Mouse (Mus musculus) forebrain, embryonic 14.5 days (tissue): ENCODE results near the gene Klf12. TPM values are rescaled to one million over a fixed set of nuclear protein-coding genes. Genes with fewer than 3 reads are reported as not detected.

Source experiments
- ATAC-seq: fragments of 200-750 bp; cut with Nextera tagmentation; 2 replicates; pipeline ENCODE4 v1.8.0; 2017; ENCODE audit warnings: mild to moderate bottlenecking, moderate library complexity
- DNase-seq: peaks from one replicate; pipeline ENCODE4 v3.0.0-alpha.2; 2015; ENCODE audit warnings: low spot score
- H3K27ac ChIP-seq: fragments of 300-500 bp; sonication (generic); 2 replicates; pipeline ENCODE4 v1.5.1; 2014; ENCODE audit warnings: low read depth, mild to moderate bottlenecking, control low read depth, low read length, moderate library complexity
- H3K27me3 ChIP-seq: fragments of 300-500 bp; sonication (generic); replicated peaks from 2 replicates; pipeline ENCODE4 v1.6.1; 2014; ENCODE audit warnings: low read length, control low read depth, mixed read lengths; ENCODE audit not compliant: control insufficient read depth, insufficient read depth
- H3K36me3 ChIP-seq: fragments of 300-500 bp; sonication (generic); 2 replicates; pipeline ENCODE4 v1.6.1; 2014; ENCODE audit warnings: low read length, control low read depth; ENCODE audit not compliant: control insufficient read depth, insufficient read depth
- H3K4me1 ChIP-seq: fragments of 300-500 bp; sonication (generic); 2 replicates; pipeline ENCODE4 v1.6.1; 2014; ENCODE audit warnings: antibody characterized with exemption, low read length, control low read depth; ENCODE audit not compliant: control insufficient read depth, insufficient read depth
- H3K4me2 ChIP-seq: fragments of 300-500 bp; sonication (generic); 2 replicates; pipeline ENCODE4 v1.6.1; 2014; ENCODE audit warnings: mild to moderate bottlenecking, control low read depth, low read length
- H3K4me3 ChIP-seq: fragments of 300-500 bp; sonication (generic); 2 replicates; pipeline ENCODE4 v1.5.1; 2014; ENCODE audit warnings: low read depth, low read length, control low read depth
- H3K9ac ChIP-seq: fragments of 300-500 bp; sonication (generic); 2 replicates; pipeline ENCODE4 v1.6.1; 2014; ENCODE audit warnings: mild to moderate bottlenecking, low read length, control low read depth, moderate library complexity
- H3K9me3 ChIP-seq: fragments of 300-500 bp; sonication (generic); replicated peaks from 2 replicates; pipeline ENCODE4 v1.6.1; 2016; ENCODE audit warnings: low read length, control low read depth, mixed read lengths; ENCODE audit not compliant: control insufficient read depth
- WGBS: fragments of 180-500 bp; shearing (Covaris S2); extraction: QIAGEN DNeasy Blood & Tissue Kit; methylation state at CpG from one replicate; pipeline ENCODE4 v1.1.7; 2014; 5-methylcytosine and 5-hydroxymethylcytosine counted together
- polyA plus RNA-seq: library from polyadenylated mRNA; unstranded; fragments of >200 nt; fragmentation: Nextera tagmentation; extraction: Ambion mirVana; gene quantifications from 2 replicates; pipeline ENCODE4 v1.2.1, GENCODE M21; 2014

Klf12 gene
- polyA plus RNA-seq, 1 experiment from 2014 or later = 16.3 TPM

DNA sequence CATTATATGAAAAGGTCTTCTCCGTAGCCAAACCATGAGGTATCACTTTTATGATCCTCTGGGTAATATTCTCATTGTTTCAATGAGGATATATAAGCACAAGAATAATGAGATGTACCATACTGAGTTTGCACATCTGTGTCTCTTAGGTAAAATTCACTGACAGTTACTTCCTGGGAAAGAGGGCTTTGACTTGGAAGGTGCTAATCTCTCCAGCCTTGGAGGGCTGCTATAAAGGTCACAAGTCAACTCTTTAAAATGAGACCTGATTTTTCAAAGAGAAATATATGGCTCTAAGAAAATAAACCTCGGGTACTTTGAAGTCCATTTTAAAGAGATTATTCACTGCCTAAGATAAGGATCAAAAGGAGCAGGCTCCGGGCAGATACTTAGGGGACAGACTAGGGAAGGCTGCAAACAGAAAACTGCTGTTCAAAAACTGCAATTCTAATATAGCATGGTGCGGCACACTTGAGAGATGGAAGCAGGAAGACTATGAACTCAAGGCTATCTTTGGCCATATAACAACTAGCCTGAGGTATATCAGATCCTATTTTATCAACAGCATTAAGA, 69.2 kb downstream of the Klf12 start:
- no peak for ATAC-seq
- H3K27ac ChIP-seq = no peak overlapping the region
- no peak overlapping the region for H3K4me2 ChIP-seq
- H3K9ac ChIP-seq = no peak overlapping the region
- peaks cover 9% of the 10 kb centered on the region; the same call in 1 of the 2 replicates for H3K4me1 ChIP-seq
- H3K36me3 ChIP-seq = peaks cover 4% of the 10 kb centered on the region
- H3K27me3 ChIP-seq = no peaks in the 10 kb centered on the region
- DNase-seq = no peak
- H3K9me3 ChIP-seq = no peaks in the 10 kb centered on the region
- no peak overlapping the region for H3K4me3 ChIP-seq
- 69% methylated on average over 4 of the region's 4 CpGs for WGBS

DNA sequence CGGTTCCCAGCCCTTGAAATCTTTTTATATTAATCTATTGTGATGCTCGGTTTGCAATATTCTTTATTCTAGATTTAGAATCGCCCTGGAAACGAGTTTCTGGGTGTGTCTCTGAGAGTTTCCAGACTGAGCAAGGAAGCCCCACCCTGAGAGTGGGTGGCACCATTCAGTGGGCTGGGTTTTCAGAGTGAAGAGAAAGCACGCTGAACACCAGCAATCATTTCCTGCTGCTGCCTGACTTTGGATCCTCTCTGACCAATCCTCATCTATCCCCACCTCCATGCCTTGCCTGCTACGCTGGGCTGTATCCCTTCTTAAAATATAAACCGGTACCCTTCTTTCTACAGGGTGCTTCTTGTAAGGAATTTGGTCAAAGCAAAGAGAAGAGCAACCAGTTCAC, 71.4 kb downstream of the Klf12 start:
- Histone ChIP-seq H3K4me1 (peaks cover 9% of the 10 kb centered on the region; the same call in 1 of the 2 replicates), H3K27me3 (no peaks in the 10 kb centered on the region), H3K4me2 (no peak overlapping the region), H3K27ac (no peak overlapping the region), H3K4me3 (no peak overlapping the region), H3K36me3 (peaks cover 4% of the 10 kb centered on the region), H3K9ac (no peak overlapping the region), H3K9me3 (no peaks in the 10 kb centered on the region)
- 84% methylated on average over 7 of the region's 7 CpGs for WGBS
- ATAC-seq = no peak
- no peak for DNase-seq

DNA sequence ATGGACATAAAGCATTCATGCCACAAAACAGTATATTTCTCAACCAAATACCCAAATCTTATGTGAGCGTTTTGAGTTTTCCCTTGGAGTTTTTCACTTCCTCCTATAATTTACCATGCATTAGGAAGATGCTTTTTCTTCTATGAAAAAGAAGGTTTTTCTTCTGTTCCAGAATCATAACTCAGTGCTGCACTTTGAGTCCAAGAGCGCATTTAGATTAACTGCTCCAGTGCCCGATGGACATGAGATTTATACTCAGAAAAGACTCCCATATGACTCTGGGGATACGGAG, 72.7 kb downstream of the Klf12 start:
- 96% methylated on average over 4 of the region's 4 CpGs for WGBS
- Histone ChIP-seq H3K9me3 (no peaks in the 10 kb centered on the region), H3K4me1 (peaks cover 9% of the 10 kb centered on the region; the same call in 1 of the 2 replicates), H3K9ac (no peak overlapping the region), H3K36me3 (peaks cover 4% of the 10 kb centered on the region), H3K4me2 (no peak overlapping the region), H3K27me3 (no peaks in the 10 kb centered on the region), H3K4me3 (no peak overlapping the region), H3K27ac (no peak overlapping the region)
- DNase-seq = no peak
- ATAC-seq = no peak

DNA sequence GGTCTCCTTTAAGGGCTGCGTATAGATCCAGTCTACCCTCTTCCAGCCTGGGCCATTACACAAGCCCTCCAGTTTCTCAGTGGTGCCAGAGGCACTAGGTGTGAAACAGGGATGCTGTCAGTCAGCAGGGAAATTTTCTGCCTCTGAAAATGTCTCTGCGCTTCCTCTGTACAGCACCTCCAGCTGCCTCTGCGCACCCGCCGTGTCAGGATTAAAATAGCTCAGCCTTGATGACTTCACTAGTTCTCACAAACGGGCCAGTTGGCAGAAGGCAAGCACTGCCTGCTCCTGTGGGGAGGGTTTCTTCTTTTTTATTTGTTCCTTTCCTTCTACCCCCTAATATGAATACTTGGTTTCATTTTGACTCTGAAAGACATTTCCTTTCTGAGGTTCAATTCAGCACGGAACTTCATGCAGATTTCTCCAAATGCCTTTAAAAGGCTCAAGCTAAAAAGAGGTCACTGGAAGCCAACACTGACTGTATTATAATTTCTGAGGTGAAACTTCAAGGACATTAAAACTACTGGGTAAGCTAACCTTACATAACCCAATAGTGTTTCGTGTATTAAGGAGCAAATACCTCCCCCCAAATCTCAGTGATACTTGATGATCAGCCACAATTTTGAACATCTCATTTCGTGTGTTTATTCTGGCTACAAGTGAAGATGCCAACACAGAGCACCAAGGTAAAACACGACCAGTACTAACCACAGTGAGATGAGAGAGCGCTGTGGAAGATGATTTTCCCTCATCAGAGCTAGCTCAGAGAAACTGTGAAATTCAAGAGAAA, 73.2 kb downstream of the Klf12 start:
- no peak overlapping the region for H3K4me3 ChIP-seq
- H3K36me3 ChIP-seq = peaks cover 4% of the 10 kb centered on the region
- 69% methylated on average over 11 of the region's 11 CpGs for WGBS
- H3K9me3 ChIP-seq = no peaks in the 10 kb centered on the region
- H3K9ac ChIP-seq = no peak overlapping the region
- DNase-seq = peak; percentile 61
- peaks cover 9% of the 10 kb centered on the region; the same call in 1 of the 2 replicates for H3K4me1 ChIP-seq
- H3K27ac ChIP-seq = no peak overlapping the region; the same call in 1 of the 2 replicates
- no peaks in the 10 kb centered on the region for H3K27me3 ChIP-seq
- ATAC-seq = no peak
- H3K4me2 ChIP-seq = no peak overlapping the region

DNA sequence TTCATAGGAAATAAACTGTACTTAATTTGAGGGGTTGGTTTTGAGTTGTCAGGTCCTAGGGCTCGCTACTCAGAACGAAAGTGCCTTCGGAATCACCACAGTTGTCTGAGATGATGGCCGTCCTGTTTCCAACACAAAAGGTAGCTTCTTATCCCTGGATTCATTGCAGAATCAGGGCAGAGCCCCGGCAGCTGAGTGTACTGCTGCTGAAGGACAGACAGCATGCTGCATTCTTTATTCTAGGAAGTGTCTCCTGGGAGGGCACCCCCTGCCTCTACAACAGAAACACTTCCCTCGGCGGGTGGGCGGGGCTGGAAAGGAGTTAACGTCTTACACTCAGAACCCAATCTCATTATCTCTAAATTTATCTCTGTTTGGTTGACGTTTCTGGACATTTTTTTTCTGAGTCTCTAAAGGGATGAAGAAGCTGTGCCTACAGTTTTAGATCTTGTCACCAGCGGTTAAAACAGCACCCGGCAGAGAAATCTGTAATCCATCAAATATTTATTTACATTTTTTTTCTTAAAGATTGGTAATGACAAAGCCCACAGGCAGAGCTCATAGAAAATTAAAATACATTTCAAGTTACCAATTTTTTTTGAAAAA, 74.6 kb downstream of the Klf12 start:
- Histone ChIP-seq H3K4me3 (no peak overlapping the region), H3K4me2 (no peak overlapping the region), H3K4me1 (peaks cover 9% of the 10 kb centered on the region; the same call in 1 of the 2 replicates), H3K36me3 (peaks cover 4% of the 10 kb centered on the region), H3K9me3 (no peaks in the 10 kb centered on the region), H3K27me3 (no peaks in the 10 kb centered on the region), H3K27ac (no peak overlapping the region), H3K9ac (no peak overlapping the region)
- ATAC-seq (no peak), DNase-seq (no peak)
- 27% methylated on average over 12 of the region's 12 CpGs for WGBS

DNA sequence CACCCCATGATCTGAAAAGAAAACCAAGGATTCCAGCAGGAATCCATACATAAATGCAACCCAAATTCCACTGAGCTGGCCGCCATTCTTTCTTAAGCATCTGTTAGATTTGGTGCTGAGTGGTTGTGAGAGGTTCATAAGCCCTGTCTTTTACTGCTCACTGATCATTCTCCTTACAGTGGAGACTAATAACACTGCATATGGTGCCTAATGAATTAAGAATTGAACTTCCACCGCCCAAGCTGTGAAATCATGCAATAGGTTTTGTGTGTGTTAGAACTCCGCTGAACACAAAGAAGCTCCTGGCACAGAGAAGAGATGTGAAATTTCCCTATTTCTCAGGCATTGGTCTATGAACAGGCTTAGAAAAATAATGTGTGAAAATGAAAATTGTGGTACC, 77.4 kb downstream of the Klf12 start:
- Histone ChIP-seq H3K4me2 (no peak overlapping the region), H3K9ac (no peak overlapping the region), H3K4me1 (peaks cover 9% of the 10 kb centered on the region; the same call in 1 of the 2 replicates), H3K27ac (no peak overlapping the region; the same call in 1 of the 2 replicates), H3K4me3 (no peak overlapping the region), H3K27me3 (no peaks in the 10 kb centered on the region), H3K9me3 (no peaks in the 10 kb centered on the region), H3K36me3 (no peaks in the 10 kb centered on the region)
- 58% methylated on average over 3 of the region's 3 CpGs for WGBS
- ATAC-seq (peak; percentile 72), DNase-seq (peak; percentile 66)

DNA sequence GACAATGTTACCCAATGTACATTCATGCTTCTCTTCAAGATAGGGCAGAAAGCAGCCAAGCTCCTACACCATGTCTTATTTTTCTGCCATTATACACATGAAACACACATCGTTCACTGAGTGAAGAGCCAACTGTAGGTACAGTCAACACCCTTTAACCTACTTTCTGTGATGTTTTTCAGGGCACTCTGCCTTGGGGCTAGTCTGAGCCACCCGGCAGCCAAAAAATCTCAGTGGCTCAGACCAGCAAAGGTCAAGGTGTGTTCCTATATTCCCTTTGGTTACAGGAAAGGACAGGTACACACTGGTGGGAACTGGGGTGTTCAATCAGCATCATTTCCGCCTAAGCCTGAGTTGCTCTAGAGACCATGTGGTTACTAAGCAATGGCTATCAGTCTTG, 78.3 kb downstream of the Klf12 start:
- ATAC-seq (no peak), DNase-seq (no peak)
- WGBS = 94% methylated on average over 3 of the region's 3 CpGs
- no peak overlapping the region for H3K27ac ChIP-seq
- H3K9ac ChIP-seq = no peak overlapping the region
- peaks cover 8% of the 10 kb centered on the region; the same call in 1 of the 2 replicates for H3K4me1 ChIP-seq
- no peak overlapping the region for H3K4me3 ChIP-seq
- no peak overlapping the region for H3K4me2 ChIP-seq
- H3K36me3 ChIP-seq = no peaks in the 10 kb centered on the region
- H3K9me3 ChIP-seq = no peaks in the 10 kb centered on the region
- H3K27me3 ChIP-seq = no peaks in the 10 kb centered on the region

DNA sequence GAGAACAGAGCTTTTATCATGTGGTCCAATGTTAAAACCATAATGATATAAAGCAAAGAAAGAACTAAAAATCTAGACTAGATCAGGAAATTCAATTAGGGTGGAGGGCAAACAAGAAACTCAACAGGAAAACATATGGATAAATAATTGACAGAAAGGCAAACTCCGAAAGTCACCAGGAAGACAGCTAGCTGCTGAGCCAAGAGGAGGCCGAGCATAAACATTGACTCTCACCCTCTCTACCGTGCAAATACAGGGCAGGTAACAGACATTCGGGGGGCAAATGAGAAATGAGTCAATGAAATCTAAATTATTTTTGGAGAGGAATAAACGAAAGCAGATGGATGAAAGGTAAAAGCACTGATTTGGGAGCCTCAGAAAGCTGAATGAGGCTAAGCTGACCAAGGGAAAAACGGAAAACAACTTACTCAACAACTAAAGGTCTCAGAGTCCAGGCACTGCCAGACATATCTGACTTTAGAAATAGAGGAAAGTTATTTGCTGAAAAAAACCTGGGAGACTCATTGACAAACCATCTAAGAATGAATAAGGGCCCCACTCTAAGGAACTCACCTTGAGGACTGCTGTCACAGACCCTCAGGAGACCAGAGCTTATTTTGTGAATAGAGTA, 84.3 kb downstream of the Klf12 start:
- H3K27me3 ChIP-seq = no peaks in the 10 kb centered on the region
- H3K4me2 ChIP-seq = no peak overlapping the region
- no peaks in the 10 kb centered on the region for H3K9me3 ChIP-seq
- no peak overlapping the region for H3K4me3 ChIP-seq
- no peak overlapping the region for H3K27ac ChIP-seq
- WGBS = 93% methylated on average over 6 of the region's 6 CpGs
- H3K36me3 ChIP-seq = peaks cover 3% of the 10 kb centered on the region; the same call in 1 of the 2 replicates
- no peak overlapping the region for H3K9ac ChIP-seq
- no peak for DNase-seq
- no peak for ATAC-seq
- H3K4me1 ChIP-seq = no peaks in the 10 kb centered on the region
